Mouse (Mus musculus): ENCODE results near the gene Rhox2g.
"Not testable (repeated sequence)": the region's sequence is repeated elsewhere in the genome, so short reads cannot be mapped to it uniquely, and the experiment has no call there.

Gene Rhox2g

GRCm38 (mm10) chrX:37643370-37643769 lies at the start of gene Rhox2g:
Rhox2g (minus strand) TSS chrX:37643470.
- ATAC-seq (ENCODE audit: insufficient number of reproducible peaks, low FRiP score, low TSS enrichment), result not testable (repeated sequence)

- no peak for ATAC-seq (ENCODE audit: insufficient number of reproducible peaks, low FRiP score, low TSS enrichment)
These were observed 49.0 kb upstream of the Rhox2g start for GRCm38 (mm10) chrX:37692261-37692660.

- ATAC-seq (ENCODE audit: insufficient number of reproducible peaks, low FRiP score, low TSS enrichment), result no peak
These were observed 39.9 kb upstream of the Rhox2g start for GRCm38 (mm10) chrX:37683031-37683715.

GRCm38 (mm10) chrX:37673177-37673576 lies 29.9 kb upstream of the Rhox2g start, which contains the start of gene Rhox2h:
Rhox2h (minus strand) TSS chrX:37673277.
- not testable (repeated sequence) for ATAC-seq (ENCODE audit: insufficient number of reproducible peaks, low FRiP score, low TSS enrichment)

- not testable (repeated sequence) for ATAC-seq (ENCODE audit: insufficient number of reproducible peaks, low FRiP score, low TSS enrichment)
These were observed 25.4 kb upstream of the Rhox2g start, which contains the start of gene Rhox3h for GRCm38 (mm10) chrX:37668664-37669063. Rhox3h (minus strand) TSS chrX:37668764.

GRCm38 (mm10) chrX:37651227-37651626 lies 8.0 kb upstream of the Rhox2g start, which contains the start of gene Rhox4g:
Rhox4g (minus strand) TSS chrX:37651327.
- ATAC-seq (ENCODE audit: insufficient number of reproducible peaks, low FRiP score, low TSS enrichment), result not testable (repeated sequence)

GRCm38 (mm10) chrX:37628512-37628911 lies 14.8 kb downstream of the Rhox2g start, which contains the start of gene Rhox3g:
Rhox3g (minus strand) TSS chrX:37628612.
- not testable (repeated sequence) for ATAC-seq (ENCODE audit: insufficient number of reproducible peaks, low FRiP score, low TSS enrichment)

- ATAC-seq (ENCODE audit: insufficient number of reproducible peaks, low FRiP score, low TSS enrichment), result not testable (repeated sequence)
These were observed 35.7 kb downstream of the Rhox2g start, which contains the start of gene Rhox4f for GRCm38 (mm10) chrX:37607604-37608003. Rhox4f (minus strand) TSS chrX:37607704.
